Mouse (Mus musculus) left cerebral cortex, postnatal 36 days (tissue): Measurements from ENCODE around the gene Pde6h. TPM values are rescaled to one million over a fixed set of nuclear protein-coding genes. Genes with fewer than 3 reads are reported as not detected.

Source experiments
- DNase-seq, 2 experiments: peaks; one replicate each; pipeline ENCODE4 v3.0.0; 2021 to 2022; ENCODE audit warnings: low spot score in 2 of 2, mixed read lengths in 1 of 2
- intact Hi-C: fragments of 180-260 bp; cut with DNase I; formaldehyde crosslinking; loops from one replicate; pipeline ENCODE4 v1.15.1; 2025
- total RNA-seq, 2 experiments: library from RNA; stranded (reverse); gene quantifications; 2 replicates each; pipeline ENCODE4 v1.2.3; 2021

Pde6h gene
- total RNA-seq, 2 experiments from 2014 or later: 0.68 to 2.6 TPM

DNA sequence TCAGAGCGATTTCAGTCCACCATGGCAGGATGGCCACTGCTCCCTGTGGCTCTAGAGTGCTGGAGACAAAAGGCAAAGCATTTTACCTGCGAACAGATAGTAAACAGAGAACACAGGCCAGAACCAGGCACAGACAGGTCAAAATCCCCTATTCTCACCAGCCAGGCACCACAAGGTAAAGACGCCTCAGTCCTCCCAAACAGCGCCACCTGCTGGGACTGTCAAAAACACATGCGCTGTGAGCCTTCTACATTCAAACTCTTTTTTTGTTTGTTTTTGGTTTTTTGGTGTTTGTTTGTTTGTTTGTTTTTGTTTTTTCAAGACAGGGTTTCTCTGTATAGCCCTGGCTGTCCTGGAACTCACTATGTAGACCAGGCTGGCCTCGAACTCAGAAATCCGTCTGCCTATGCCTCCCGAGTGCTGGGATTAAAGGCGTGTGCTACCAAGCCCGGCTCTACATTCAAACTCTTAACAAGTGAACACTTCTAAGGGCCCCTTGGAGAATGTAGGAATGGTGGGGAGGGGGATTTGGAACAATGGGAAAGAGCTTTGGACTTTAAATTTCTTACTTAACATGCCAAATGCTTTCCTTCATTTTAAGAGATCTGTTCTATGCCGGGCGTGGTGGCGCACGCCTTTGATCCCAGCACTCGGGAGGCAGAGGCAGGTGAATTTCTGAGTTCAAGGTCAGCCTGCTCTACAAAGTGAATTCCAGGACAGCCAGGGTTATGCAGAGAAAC, 76.2 kb downstream of the Pde6h start:
- no peak for DNase-seq
- intact Hi-C loops: loop anchor here (5.0 kb wide), 1 partner anchor 167 kb away; no protein-coding TSS in a partner anchor

DNA sequence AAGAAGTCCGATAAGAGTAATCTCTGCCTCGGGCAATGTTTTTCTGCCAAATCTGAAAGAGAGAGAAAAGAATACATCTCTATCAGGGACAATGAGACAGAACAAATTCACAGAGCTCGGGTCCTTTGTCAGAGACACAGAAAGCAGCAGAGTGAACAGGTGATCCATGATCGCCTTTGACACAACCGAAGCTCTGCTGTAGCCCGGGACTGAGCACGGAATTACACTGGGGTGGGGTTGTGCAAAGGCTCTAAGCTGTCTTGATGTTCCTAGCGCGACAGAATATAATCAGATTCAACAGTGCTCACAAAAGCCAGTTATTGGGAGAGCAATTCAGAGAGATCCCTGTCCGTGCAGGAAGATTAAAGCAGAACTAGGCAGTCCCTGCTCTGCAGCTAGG, 77.1 kb downstream of the Pde6h start:
- no peak for DNase-seq
- intact Hi-C loops: no loop called here

- no peak for DNase-seq
- intact Hi-C loops: no loop called here
These were observed 77.9 kb downstream of the Pde6h start for GRCm38 (mm10) chr6:137001267-137002168.

- intact Hi-C loops: no loop called here
- no peak for DNase-seq
These were observed 78.5 kb downstream of the Pde6h start for GRCm38 (mm10) chr6:137002169-137002514.

DNA sequence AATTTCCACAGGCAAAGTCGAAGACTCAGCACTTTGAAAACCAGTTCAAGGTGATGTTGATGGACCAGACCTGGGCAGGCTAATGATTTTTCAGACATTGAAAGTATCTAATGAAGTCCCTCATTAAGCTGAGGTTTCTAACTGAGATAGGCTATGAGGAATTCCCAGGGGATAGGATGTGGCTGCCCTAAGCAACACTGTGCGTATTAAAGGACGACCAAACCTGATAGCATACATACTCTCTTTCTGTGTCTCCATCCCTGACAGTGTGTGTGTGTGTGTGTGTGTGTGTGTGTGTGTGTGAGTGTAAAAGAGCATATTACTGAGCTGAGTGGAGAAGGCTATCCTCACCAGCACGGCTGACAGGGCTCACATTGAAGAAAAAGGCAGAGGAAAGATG, 80.7 kb downstream of the Pde6h start:
- no peak for DNase-seq
- intact Hi-C loops: no loop called here

- no peak for DNase-seq
- intact Hi-C loops: no loop called here
These were observed 87.6 kb downstream of the Pde6h start for GRCm38 (mm10) chr6:137011187-137011586.

DNA sequence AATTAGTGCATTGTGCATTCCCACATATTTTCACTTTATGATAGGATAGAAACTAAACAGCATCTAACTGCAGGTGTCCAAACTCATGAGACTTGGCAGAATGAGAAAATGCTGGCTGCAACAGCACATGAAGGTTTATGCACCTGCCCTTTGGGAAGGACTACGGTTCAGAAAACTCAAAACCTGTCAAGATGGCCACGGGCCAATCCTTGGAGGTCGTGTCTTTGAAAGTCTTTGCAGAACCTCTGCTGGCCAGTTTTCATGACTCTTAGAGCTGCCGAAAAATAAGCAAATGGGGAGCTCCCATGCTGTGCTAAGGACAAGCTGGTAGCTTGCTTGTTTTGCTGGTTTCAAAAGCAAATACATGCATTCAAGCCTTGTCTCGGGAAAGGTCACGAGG, 90.7 kb downstream of the Pde6h start:
- DNase-seq: no peak
- intact Hi-C loops: no loop called here

GRCm38 (mm10) chr6:137017216-137017973, 93.8 kb downstream of the Pde6h start:
- intact Hi-C loops: no loop called here
- no peak for DNase-seq

Other genes with a start within 250 kb of the Pde6h start
- under 1 TPM; 0.32 to 0.39 TPM for gene Gucy2c, start 142.1 kb upstream of the Pde6h start, total RNA-seq
- 10 to 100 TPM in 1 of 2 experiments, 1 to 10 TPM in 1; 9.2 to 11.7 TPM for gene Hist4h4, start 119.4 kb upstream of the Pde6h start, total RNA-seq
- 10 to 100 TPM; 55.2 to 67.5 TPM for gene H2afj, start 115.6 kb upstream of the Pde6h start, total RNA-seq
- 1 to 10 TPM; 3.5 to 4.7 TPM for gene BC049715, start 96.2 kb upstream of the Pde6h start, total RNA-seq
- gene Wbp11, start 95.6 kb upstream of the Pde6h start, total RNA-seq: 100 to 1,000 TPM; 122 to 125 TPM
- 1 to 10 TPM; 3.6 to 5.6 TPM for gene Smco3, start 88.4 kb upstream of the Pde6h start, total RNA-seq
- not detected for gene Art4, start 66.1 kb upstream of the Pde6h start, total RNA-seq
- 10 to 100 TPM; 38.0 to 47.7 TPM for gene Mgp, start 48.0 kb upstream of the Pde6h start, total RNA-seq
- gene Erp27, start 1.7 kb upstream of the Pde6h start, total RNA-seq: not detected
- 10 to 100 TPM in 1 of 2 experiments, 1 to 10 TPM in 1; 8.9 to 11.0 TPM for gene Arhgdib, start 18.1 kb downstream of the Pde6h start, total RNA-seq
- 1 to 10 TPM; 8.5 to 9.1 TPM for gene Rerg, start 246.7 kb downstream of the Pde6h start, total RNA-seq